Mouse (Mus musculus) frontal cortex, postnatal 36 days (tissue): ENCODE data around the gene Fibp.

Experiments used
- DNase-seq, 2 experiments: peaks; one replicate each; pipeline ENCODE4 v3.0.0; 2022; ENCODE audit warnings: low spot score in 2 of 2

Fibp gene

GRCm38 (mm10) chr19:5463791-5464562 is 3.6 kb downstream of the Fibp start:
- DNase-seq, result no peak

- no peak for DNase-seq
Observed at GRCm38 (mm10) chr19:5465037-5465436, 4.6 kb downstream of the Fibp start.

- DNase-seq, result no peak
Observed at GRCm38 (mm10) chr19:5466916-5467500, 6.6 kb downstream of the Fibp start.

DNA sequence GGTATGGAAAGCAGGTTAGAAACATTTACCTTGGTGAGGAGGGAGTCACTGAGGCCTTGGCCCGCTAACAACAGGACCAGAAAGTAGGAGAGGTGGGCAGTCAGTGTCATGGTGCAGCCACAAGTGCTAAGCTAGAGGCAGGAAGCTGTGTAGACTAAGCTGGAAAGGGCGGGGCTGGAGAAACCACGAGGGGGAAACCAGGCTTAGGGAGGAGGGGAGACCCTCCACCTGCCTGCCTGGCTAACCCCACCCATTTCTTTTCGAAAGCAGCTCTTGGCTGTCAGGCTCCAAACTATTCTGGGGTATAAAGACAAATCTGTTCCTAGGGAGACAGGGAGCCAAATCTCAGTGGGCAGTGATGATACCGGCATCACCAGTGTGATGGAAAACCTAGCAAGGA is 8.0 kb downstream of the Fibp start, which contains the start of gene Ctsw:
Ctsw (minus strand) TSS at position 134 of the 400 bp plus-strand sequence.
- DNase-seq, result no peak

- no peak for DNase-seq
Observed at GRCm38 (mm10) chr19:5471846-5472245, 11.4 kb downstream of the Fibp start.

- DNase-seq, result no peak
Observed at GRCm38 (mm10) chr19:5472857-5473256, 12.4 kb downstream of the Fibp start.

DNA sequence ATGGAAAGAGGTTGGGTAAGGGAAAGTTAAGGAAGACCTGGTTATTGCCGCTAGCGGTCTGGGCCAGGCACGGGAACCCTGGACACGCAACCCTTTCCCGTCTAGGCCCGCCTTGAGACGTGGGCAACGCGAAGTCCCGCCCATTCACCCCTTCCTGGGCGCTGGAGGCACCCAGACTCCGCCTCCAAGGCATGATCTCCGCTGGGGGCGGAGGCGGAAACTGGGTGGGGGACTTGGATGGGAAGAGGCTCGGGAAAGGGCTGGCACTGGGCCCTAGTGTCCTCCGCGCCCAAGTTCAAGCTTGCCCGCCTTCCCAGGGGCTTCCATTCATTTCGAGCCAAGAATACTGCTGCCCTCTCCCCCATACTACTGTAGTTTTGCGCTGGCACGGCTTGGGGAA is 13.3 kb downstream of the Fibp start, which contains the start of gene Efemp2:
Efemp2 (plus strand) TSS at position 235 of the 400 bp plus-strand sequence.
- peak; percentile 56 to 60 for DNase-seq

- DNase-seq, result no peak
Observed at GRCm38 (mm10) chr19:5474281-5475068, 14.1 kb downstream of the Fibp start.

DNA sequence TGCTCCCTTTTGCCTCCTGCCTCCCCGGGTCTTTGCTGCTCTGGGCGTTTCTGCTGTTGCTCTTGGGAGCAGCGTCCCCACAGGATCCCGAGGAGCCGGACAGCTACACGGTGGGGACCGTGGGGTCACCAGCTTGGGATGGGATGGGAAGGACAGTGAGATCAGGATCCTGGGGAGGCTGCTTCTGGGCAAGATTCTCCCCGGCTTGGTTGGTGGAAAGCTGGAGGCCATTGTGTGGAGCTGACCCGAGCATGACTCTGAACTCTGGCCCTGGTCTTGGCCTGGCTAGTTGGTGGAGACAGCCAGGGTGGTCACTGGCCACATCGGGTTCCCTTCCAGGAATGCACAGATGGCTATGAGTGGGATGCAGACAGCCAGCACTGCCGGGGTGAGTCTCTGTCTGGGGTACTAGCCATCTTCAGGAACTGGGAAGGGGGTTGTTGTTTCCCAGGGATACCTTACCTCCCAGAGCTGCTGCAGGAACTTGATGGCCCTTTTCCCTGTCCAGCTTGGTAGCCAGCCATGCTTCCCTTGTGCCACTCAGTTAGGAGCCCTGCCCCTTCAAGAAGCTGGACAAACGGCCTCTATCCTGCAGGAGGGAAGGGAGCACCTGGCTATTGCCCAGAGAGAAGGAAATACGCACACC is 14.8 kb downstream of the Fibp start:
- DNase-seq, result no peak

DNA sequence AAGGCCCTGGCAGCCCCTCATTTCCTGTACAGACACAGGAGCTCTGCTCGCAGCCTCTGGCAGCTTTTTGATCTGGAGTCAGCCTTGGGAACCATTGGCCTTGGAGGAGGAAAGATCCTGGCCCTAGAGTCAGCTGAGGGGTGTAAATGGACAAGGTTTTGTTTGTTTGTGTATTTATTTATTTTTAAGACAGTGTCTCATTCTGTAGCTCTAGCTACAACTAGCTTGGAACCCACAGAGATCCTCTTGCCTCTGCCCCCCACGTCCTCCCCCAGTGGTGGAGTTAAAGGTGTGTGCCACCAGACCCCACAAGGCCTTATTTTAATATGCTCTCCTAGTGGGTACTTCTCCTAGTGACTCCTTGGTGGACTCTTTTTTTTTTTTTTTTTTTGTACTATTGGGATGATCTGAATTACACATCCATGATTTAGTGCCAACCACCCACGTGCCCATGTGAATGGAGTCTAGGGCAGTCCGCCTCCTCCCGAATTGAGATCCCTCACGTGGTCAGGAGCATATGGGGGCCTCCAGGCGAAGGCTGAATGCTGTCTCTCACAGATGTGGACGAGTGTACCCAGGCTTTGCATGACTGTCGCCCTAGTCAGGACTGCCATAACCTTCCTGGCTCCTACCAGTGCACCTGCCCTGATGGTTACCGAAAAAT is 16.7 kb downstream of the Fibp start:
- peak in 1 of 2 experiments; percentile 66 for DNase-seq

- no peak for DNase-seq
Observed at GRCm38 (mm10) chr19:5477668-5478300, 17.4 kb downstream of the Fibp start.

DNA sequence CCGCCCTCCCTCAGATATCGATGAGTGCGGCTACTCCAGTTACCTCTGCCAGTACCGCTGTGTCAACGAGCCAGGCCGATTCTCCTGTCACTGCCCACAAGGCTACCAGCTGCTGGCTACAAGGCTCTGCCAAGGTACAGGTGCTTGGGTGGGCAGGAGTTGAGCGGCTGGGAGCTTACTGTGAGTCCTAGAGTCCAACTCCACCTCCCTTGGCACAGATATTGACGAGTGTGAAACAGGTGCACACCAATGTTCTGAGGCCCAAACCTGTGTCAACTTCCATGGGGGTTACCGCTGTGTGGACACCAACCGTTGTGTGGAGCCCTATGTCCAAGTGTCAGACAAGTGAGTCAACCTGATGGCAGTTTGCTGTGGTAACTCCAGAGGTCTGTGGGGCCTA is 19.6 kb downstream of the Fibp start:
- no peak for DNase-seq

DNA sequence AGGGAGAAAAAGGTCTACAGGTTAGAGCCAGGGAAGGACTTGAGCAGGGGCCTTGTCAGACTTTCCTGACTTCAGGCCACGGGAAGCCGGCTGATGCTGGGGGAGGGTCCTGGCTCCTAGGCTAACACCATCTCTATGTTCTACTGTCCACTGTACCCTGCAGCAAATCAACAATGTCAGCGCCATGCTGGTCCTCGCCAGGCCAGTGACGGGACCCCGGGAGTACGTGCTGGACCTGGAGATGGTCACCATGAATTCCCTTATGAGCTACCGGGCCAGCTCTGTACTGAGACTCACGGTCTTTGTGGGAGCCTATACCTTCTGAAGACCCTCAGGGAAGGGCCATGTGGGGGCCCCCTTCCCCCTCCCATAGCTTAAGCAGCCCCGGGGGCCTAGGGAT is 21.0 kb downstream of the Fibp start:
- no peak for DNase-seq

DNA sequence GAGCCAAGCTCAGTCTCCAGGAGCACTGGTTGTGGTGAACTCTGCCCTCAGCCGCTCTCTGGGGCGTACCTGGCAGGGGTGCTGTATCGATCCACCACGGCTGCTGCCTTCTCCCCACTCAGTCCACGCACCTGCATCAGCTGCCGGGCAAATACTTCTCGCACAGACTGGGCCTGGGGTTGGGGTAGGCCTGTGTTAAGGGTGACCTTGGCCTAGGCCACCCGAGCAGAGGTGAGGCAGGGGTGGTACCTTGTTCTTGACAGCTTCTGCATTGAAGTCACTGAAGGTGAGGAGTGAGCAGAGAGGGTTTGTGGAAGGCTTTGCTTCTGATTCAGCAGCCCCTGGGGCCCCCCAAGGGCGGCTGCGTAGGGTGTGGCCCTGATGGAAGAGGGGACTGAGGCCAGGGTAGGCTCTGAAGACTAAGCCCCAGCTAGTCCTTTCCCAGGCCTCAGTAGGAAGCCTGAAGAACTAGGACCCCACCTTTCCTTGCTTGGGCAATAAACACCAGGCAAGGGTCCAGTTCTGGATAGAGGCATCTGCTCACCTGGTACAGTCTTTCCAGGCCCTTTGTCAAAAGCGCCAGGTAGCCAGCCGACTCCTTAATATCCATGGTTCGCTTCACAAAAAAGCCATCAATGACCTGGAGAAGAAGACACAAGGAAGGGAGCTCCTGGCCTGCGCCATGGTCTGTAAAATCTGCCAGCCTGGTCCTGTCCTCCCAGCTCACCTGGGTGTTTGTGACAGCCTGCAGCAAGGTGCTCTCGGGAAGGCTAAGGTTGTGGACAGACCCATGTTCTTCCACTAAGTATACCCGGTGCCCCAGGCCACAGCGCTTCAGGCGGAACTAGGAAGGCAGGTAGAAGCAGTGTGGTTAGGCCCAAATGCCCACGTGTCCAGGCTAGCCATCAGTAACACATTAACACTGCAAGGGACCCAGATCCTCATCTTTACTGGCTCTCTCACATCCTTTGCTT is 23.3 kb downstream of the Fibp start:
- DNase-seq, result no peak

DNA sequence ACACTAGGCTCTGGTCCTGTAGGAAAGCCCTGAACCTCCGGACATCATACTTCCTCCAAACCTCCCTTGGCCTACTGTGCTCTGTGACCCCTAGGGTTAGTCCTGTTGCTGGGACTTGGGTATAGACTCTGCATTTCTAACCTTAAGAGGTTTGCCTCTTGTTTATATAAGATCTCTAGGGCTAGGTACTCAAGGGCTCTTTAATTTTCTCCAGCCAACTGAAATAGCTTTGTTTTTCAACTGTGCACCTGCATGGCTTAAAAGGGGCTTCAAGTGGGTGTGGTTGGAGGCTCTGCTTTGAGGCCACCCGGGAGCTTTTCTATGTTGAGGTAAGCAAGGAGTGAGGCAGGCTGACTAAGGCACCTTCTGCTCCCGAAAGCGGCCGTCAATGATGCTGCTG is 24.1 kb downstream of the Fibp start:
- DNase-seq, result no peak

GRCm38 (mm10) chr19:5485371-5485770 is 25.0 kb downstream of the Fibp start:
- no peak for DNase-seq

- no peak for DNase-seq
Observed at GRCm38 (mm10) chr19:5485821-5486220, 25.4 kb downstream of the Fibp start.

- no peak for DNase-seq
Observed at GRCm38 (mm10) chr19:5486286-5486685, 25.9 kb downstream of the Fibp start.

DNA sequence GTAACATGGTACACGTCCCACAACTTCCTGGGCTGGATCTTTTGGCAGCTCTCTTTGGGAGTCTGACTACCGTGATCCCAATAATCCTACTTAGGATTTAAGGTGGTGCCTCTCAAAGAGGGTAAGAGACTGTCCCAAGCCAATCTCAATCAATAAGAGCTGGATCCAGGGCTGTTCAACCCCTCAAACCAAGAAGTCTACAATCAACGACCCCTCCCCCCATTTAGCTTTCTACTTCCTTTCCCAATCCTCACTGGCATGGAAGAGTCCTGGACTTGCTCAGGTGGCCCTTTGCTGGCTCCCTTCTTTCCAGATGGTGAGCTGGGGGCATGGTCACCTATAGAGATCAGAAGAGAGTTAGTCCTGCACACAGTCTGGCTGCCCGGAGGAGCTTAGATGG is 26.4 kb downstream of the Fibp start:
- DNase-seq, result no peak
